Mouse (Mus musculus) ovary, adult 10 weeks (tissue): ENCODE measurements around the gene Cdc25a. TPM values are rescaled to one million over a fixed set of nuclear protein-coding genes. Genes with fewer than 3 reads are reported as not detected.

ENCODE experiments used
- polyA plus RNA-seq: library from polyadenylated mRNA; stranded (reverse); fragments of 350-450 nt; fragmentation: Illumina TruSeq; extraction: RNeasy Lipid Tissue Mini Kit (QIAGEN cat#74804); gene quantifications from one replicate; pipeline ENCODE4 v1.2.3, GENCODE M21; 2014

The Cdc25a gene
- 27.1 TPM for polyA plus RNA-seq

DNA sequence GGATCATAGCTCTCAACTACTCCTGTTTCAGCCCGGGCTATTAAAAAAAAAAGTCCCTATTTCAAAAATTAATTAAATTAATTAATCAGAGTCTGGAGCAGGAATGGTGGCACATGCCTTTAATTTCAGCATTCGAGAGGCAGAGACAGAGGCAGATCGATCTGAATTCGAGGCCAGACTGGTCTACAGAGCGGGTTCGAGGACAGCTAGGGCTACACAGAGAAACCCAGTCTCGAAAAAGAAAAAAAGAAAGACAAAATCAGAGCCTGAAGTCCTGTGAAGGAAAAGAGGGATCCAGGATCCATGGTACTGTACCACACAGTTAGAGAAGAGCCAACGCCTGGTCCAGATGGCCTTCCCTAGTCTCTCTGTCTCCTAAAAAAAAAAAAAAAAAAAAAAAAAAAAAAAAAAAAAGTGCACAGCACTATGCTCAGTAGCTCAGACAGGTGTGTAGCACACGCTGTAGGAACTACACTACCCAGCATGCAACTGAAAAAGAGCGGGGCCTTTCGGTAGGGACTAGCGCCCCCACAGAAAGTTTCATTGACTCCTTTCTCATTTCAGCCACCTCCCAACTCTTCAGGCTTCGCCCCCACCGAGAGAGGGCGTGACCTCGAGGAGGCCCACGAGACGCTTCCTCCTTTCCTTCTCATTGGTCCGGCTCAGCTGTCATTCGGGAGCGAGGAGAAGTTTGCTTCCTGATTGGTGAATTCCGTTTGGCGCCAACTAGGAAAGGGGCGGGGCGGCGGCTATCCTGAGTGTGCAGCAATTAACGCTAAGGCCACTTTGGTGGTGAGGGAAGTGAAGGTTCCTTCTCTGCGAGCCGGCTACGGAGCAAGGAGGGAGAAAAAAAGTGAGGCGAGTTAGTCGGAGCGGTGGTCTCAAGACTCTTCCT, at the start of gene Cdc25a:
Cdc25a (plus strand) TSS at position 783 of the 895 bp plus-strand sequence.

DNA sequence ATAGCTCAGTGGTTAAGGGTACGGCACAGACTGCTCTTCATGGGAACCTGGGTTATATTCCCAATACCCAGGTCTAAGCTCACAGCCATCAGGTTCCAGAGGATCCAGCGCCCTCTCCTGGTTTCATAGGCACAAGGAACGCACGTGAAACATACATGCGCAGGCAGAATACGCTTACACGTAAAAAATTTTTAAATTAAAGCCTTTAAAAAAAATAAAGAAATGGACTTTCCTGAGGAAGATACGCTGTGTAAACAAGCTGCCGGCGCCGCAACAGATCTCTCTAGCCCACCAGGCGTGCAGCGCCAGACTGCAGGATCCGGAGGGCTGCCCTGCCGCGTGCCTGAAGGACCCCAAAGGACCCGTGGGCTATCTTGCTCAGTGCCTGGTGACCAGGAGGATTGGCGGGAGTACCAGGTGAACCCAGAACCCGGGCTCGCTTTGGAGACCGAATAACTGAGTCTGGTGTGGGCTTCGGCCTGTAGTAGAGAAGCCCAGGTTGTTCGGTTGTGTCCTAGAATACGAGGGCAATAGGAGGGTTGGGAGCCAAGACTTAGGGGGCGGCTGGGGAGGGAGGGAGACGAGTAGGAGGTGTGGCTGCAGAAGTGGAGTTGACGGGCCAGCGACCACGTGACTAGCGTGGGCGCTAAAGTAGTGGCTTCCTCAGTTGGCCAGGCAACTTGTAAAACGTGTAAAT, 42.8 kb upstream of the Cdc25a start, which contains the start of gene Nme6:
Nme6 (plus strand) TSS at position 359 of the 697 bp plus-strand sequence.

DNA sequence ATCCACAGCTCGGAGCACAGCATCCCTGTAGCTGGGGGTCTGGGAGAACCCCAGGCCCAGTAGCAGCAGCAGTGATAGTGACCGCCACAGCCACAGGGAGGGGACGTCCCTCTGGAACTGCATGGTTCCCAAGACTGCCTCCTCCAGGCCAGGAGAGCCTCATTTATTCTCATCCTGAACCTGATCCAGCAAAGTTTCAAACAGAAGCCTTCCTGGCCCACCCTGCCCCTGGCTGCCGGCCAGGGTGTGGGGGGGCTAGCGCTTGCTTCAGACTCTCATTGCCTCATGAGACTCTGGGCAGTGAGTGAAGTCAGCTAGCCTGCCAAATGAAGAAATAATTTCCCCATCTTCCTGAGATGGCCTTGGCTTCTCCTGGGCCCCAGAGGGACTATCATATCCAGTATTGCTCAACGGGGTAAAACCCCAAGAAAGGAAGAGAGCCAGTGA, 26.0 kb upstream of the Cdc25a start, which contains the start of gene Camp:
Camp (minus strand) TSS at position 306 of the 447 bp plus-strand sequence.

DNA sequence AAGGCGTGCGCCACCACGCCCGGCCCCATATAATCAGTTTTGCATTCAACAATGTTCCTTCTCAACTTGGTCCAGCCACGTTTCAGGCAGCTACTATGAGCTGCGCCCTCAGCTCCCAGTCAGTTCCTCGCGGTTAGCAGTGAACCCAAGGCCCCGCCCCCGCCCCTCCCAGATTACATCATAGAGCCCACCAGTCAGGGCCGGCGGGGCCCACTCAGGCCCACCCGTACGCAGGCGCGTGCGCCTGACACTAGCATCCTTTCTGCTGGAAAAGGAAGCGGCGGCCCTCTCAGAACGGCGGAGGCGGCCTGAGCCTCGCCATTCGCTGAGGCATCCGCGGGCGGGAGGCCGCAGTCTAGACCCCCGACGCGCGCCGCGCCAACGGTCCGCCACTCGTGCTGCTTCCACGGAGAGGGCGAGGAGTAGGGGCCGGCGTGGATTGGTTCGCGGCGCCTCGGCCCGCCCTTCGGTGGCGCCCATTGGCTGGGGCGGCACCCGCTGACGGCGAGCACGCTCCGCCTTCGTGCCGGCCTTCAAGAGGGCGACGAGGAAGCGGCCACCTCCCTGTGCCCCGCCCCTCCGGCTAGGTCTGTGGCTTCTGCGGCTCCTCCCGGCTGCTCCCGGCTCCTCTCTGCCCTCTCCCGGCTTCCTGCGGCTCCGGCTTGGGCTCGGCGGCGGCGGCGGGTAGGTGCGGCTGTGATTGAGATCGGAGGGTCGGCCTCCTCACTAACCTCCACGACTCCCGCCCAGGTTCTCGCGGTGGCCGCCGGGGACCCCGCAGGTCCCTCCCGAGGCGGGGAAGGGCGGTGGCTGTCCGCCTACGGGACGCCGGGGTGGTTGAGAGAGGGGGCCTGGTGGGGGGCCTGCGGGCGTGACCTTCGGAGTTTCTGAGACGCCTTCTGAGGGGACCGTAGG, 56.1 kb downstream of the Cdc25a start, which contains the start of gene Map4:
Map4 (plus strand) TSS at position 204 of the 915 bp plus-strand sequence.

Other genes starting within 250 kb of the Cdc25a start
- 75.2 TPM for gene Fbxw24, start 249.5 kb upstream of the Cdc25a start, polyA plus RNA-seq
- 2.7 TPM for gene Fbxw25, start 210.9 kb upstream of the Cdc25a start, polyA plus RNA-seq
- 51.3 TPM for gene Fbxw18, start 172.9 kb upstream of the Cdc25a start, polyA plus RNA-seq
- gene Fbxw26, start 129.5 kb upstream of the Cdc25a start, polyA plus RNA-seq, result 18.6 TPM
- gene Fbxw27, start 84.9 kb upstream of the Cdc25a start, polyA plus RNA-seq, result 9.7 TPM
- gene Spink8, start 63.3 kb upstream of the Cdc25a start, polyA plus RNA-seq, result 3.1 TPM
- 3.1 TPM for gene Nme6, start 42.8 kb upstream of the Cdc25a start, polyA plus RNA-seq
- gene Camp, start 26.0 kb upstream of the Cdc25a start, polyA plus RNA-seq, result not detected
- gene Map4, start 55.9 kb downstream of the Cdc25a start, polyA plus RNA-seq, result 50.9 TPM
- gene Smarcc1, start 242.1 kb downstream of the Cdc25a start, polyA plus RNA-seq, result 158 TPM
- 43.1 TPM for gene Dhx30, start 242.3 kb downstream of the Cdc25a start, polyA plus RNA-seq